Mouse (Mus musculus) CH12.LX (cell line): ENCODE measurements around the gene Sbpl.

Experiments
- CTCF ChIP-seq, 2 experiments: IDR thresholded peaks in 1 of 2; conservative IDR thresholded peaks in 1 of 2; 2 replicates each; pipeline ENCODE4 v1.5.1; 2011 to 2012; ENCODE audit warnings: low read depth in 2 of 2, low read length in 2 of 2, improper control_type of control experiment in 1 of 2, inconsistent platforms in 1 of 2, mild to moderate bottlenecking in 1 of 2, moderate library complexity in 1 of 2
- MAFK ChIP-seq: IDR thresholded peaks from 2 replicates; pipeline ENCODE4 v1.6.1; 2011; ENCODE audit warnings: low read length, improper control_type of control experiment; ENCODE audit not compliant: insufficient replicate concordance
- NELFE ChIP-seq: IDR thresholded peaks from 2 replicates; pipeline ENCODE4 v1.6.1; 2011; ENCODE audit warnings: low read depth, low read length, improper control_type of control experiment
- POLR2A ChIP-seq: IDR thresholded peaks from 2 replicates; pipeline ENCODE4 v1.6.1; 2011; ENCODE audit warnings: low read depth, mild to moderate bottlenecking, improper control_type of control experiment, low read length

DNA sequence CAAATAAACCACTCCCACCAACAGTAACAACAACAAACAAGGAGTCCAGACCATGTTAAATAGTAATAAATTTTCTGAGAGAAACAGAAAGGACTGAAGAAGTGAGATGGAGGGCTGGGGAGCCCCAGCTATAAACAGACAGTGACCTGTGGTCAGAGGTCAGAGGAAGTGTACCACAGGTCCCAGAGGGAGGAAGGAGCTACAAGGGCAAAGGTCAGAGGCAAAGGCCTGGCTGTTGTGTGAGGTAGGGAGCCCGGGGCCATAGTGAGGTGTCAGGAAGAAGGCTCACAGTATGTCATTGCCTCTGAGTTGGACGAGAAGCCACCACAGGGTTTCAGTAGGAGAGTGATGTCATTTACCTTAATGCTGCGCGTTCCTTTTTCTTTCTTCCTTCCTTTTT is 27.8 kb upstream of the Sbpl start:
- no peak for TF ChIP-seq POLR2A
- no peak for TF ChIP-seq CTCF (conservative IDR thresholded peaks at IDR 0.05 in 1 of 2, IDR thresholded peaks at IDR 0.05 in 1 of 2; ENCODE audit: low read depth in 2 of 2, low read length in 2 of 2)
- no peak for TF ChIP-seq NELFE
- TF ChIP-seq MAFK, result no peak
